Mouse (Mus musculus) embryonic facial prominence, embryonic 11.5 days (tissue): ENCODE data around the gene Trim43a. TPM values are rescaled to one million over a fixed set of nuclear protein-coding genes. Genes with fewer than 3 reads are reported as not detected.
"Not testable (repeated sequence)": the region's sequence is repeated elsewhere in the genome, so short reads cannot be mapped to it uniquely, and the experiment has no call there.

Experiments used
- ATAC-seq: fragments of 200-750 bp; cut with Nextera tagmentation; replicated peaks from 2 replicates; pipeline ENCODE4 v1.8.0; 2017; ENCODE audit warnings: low read depth; ENCODE audit not compliant: insufficient number of reproducible peaks, low FRiP score, low TSS enrichment
- DNase-seq: peaks from one replicate; pipeline ENCODE4 v3.0.0-alpha.2; 2015; ENCODE audit warnings: low spot score
- H3K27ac ChIP-seq: fragments of 300-500 bp; sonication (generic); replicated peaks from 2 replicates; pipeline ENCODE4 v1.5.1; 2014; ENCODE audit warnings: mild to moderate bottlenecking, low read depth, low read length, control low read depth
- H3K27me3 ChIP-seq: fragments of 300-500 bp; sonication (generic); 2 replicates; pipeline ENCODE4 v1.6.1; 2014; ENCODE audit warnings: mild to moderate bottlenecking, low read length, moderate library complexity, mixed read lengths; ENCODE audit not compliant: control insufficient read depth, insufficient read depth
- H3K36me3 ChIP-seq: fragments of 300-500 bp; sonication (generic); replicated peaks from 2 replicates; pipeline ENCODE4 v1.6.1; 2014; ENCODE audit warnings: low read depth, mild to moderate bottlenecking, low read length, moderate library complexity, mixed read lengths; ENCODE audit not compliant: control insufficient read depth, insufficient read depth
- H3K4me1 ChIP-seq: fragments of 300-500 bp; sonication (generic); 2 replicates; pipeline ENCODE4 v1.6.1; 2014; ENCODE audit warnings: low read length, mixed read lengths; ENCODE audit not compliant: control insufficient read depth, insufficient read depth
- H3K4me2 ChIP-seq: fragments of 300-500 bp; sonication (generic); 2 replicates; pipeline ENCODE4 v1.6.1; 2014; ENCODE audit warnings: low read depth, mild to moderate bottlenecking, control low read depth, low read length, moderate library complexity
- H3K4me3 ChIP-seq: fragments of 300-500 bp; sonication (generic); 2 replicates; pipeline ENCODE4 v1.5.1; 2014; ENCODE audit warnings: low read depth, low read length, control low read depth
- H3K9ac ChIP-seq: fragments of 300-500 bp; sonication (generic); replicated peaks from 2 replicates; pipeline ENCODE4 v1.6.1; 2014; ENCODE audit warnings: mild to moderate bottlenecking, control low read depth, low read length
- H3K9me3 ChIP-seq: fragments of 300-500 bp; sonication (generic); replicated peaks from 2 replicates; pipeline ENCODE4 v1.6.1; 2016; ENCODE audit warnings: mild to moderate bottlenecking, low read length, inconsistent platforms, mixed read lengths; ENCODE audit not compliant: control insufficient read depth
- WGBS: fragments of 180-500 bp; shearing (Covaris S2); extraction: QIAGEN DNeasy Blood & Tissue Kit; methylation state at CpG from one replicate; pipeline ENCODE4 v1.1.7; 2014; 5-methylcytosine and 5-hydroxymethylcytosine counted together
- polyA plus RNA-seq: library from polyadenylated mRNA; unstranded; fragments of >200 nt; fragmentation: Nextera tagmentation; extraction: Ambion mirVana; gene quantifications from 2 replicates; pipeline ENCODE4 v1.2.1, GENCODE M21; 2014

The Trim43a gene
- not detected in 2 replicates for polyA plus RNA-seq

DNA sequence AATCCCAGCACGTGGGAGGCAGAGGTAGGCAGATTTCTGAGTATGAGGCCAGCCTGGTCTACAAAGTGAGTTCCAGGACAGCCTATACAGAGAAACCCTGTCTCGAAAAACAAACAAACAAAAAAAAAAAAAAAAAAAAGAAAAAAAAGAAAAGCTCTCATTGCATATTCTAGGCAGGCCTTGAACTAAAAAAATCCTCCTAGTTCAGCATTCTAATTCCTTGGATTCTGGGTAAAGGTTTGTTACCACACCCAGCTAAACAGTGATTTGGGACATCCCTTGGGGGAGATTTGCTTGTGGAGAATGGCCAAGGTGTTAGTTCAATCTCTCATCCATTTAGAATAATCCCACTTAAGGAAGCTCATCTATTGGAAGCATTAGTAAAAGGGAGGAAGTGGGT is at the start of gene Trim43a:
Trim43a (plus strand) TSS at position 301 of the 400 bp plus-strand sequence.
- not testable (repeated sequence) for ATAC-seq, H3K4me3 ChIP-seq
- WGBS, result 75% methylated on average over 2 of the region's 2 CpGs

DNA sequence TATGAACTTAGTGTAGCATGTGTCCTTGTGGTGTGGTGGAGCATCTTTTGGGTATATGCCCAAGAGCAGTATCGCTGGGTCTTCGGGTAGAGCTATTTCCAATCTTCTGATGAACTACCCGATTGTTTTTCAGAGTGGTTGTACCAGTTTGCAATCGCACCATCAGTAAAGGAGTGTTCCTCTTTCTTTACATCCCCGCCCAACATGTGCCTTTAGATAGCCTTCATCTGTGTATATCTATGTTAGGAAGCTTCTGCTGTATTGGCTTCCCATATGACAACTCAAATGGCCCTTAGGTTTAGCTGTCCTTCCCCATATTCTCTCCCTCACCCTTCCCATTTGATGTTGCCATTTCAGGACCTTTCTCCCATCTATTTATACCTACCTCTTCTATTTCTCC is 46.6 kb upstream of the Trim43a start:
- Histone ChIP-seq H3K9ac (no peak overlapping the region), H3K36me3 (no peaks in the 10 kb centered on the region), H3K4me3 (no peak overlapping the region), H3K27me3 (no peaks in the 10 kb centered on the region), H3K4me2 (no peak overlapping the region), H3K27ac (no peak overlapping the region), H3K4me1 (no peaks in the 10 kb centered on the region), H3K9me3 (no peaks in the 10 kb centered on the region)
- no peak for ATAC-seq
- 89% methylated on average over 5 of the region's 5 CpGs for WGBS
- no peak for DNase-seq

More for the DNA sequence above, at the start of gene Trim43a:
- not testable (repeated sequence) for H3K27me3 ChIP-seq, H3K36me3 ChIP-seq, H3K27ac ChIP-seq, H3K9ac ChIP-seq, H3K4me1 ChIP-seq, H3K9me3 ChIP-seq, H3K4me2 ChIP-seq, DNase-seq

DNA sequence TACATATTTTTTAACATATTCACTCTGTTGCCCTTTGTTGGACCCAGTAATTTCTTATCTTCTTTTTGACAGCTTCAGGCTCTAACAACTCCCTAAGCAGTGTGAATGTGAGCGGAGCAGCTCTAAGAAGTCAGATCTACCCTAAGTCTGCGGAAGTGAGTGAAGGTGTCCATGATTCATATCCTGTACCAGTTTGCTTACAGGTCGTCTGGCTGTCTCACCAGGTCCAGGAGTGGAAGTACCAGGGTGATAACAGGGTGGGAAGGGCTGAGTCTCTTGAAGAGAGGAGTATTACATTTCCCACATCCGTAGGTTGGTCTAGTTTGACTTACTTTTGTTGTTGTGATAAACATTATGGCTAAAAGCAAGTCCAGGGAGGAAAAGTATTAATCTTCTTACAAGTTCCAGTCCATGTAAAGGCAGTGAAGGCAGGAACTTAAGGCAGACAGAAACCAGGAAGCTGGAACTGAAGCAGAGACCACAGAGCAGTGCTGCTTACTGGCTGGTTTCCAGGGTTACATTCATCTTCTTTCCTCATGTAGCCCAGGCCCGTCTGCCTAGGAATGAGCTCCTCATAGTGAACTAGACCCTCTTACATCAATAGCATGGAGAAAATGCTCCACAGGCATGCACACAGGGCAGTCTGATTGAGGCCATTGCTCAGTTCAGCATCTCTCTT is 41.0 kb upstream of the Trim43a start:
- Histone ChIP-seq H3K27me3 (no peaks in the 10 kb centered on the region), H3K9me3 (no peaks in the 10 kb centered on the region), H3K4me1 (no peaks in the 10 kb centered on the region), H3K36me3 (no peaks in the 10 kb centered on the region), H3K4me3 (no peak overlapping the region), H3K4me2 (no peak overlapping the region), H3K27ac (no peak overlapping the region), H3K9ac (no peak overlapping the region)
- DNase-seq (no peak), ATAC-seq (no peak)
- 82% methylated on average over 5 of the region's 5 CpGs for WGBS

DNA sequence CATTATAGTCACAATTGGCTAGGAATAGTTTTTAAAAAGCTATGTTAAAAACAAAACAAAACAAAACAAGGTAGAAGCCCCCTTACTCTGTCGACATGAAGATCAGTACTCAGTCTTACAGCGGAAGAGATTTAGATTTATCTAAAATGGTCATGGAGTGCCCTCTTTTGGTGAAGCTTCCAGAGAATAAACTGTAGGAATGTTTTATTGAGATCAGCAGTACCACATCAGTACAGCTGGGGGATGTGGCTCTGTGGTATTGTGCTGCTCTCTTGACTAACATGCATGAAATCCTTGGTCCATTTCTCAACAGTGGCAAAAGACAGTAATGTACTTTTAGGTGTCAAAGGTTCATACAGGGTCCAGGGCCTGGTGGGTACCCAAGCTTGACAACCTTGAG is 37.9 kb upstream of the Trim43a start:
- no peak overlapping the region for H3K9ac ChIP-seq
- no peaks in the 10 kb centered on the region for H3K27me3 ChIP-seq
- WGBS, result 30% methylated on average over 2 of the region's 2 CpGs
- no peak overlapping the region for H3K4me3 ChIP-seq
- H3K27ac ChIP-seq, result no peak overlapping the region
- no peaks in the 10 kb centered on the region for H3K9me3 ChIP-seq
- no peaks in the 10 kb centered on the region for H3K36me3 ChIP-seq
- H3K4me2 ChIP-seq, result no peak overlapping the region
- ATAC-seq, result no peak
- H3K4me1 ChIP-seq, result no peaks in the 10 kb centered on the region
- DNase-seq, result peak; percentile 35

DNA sequence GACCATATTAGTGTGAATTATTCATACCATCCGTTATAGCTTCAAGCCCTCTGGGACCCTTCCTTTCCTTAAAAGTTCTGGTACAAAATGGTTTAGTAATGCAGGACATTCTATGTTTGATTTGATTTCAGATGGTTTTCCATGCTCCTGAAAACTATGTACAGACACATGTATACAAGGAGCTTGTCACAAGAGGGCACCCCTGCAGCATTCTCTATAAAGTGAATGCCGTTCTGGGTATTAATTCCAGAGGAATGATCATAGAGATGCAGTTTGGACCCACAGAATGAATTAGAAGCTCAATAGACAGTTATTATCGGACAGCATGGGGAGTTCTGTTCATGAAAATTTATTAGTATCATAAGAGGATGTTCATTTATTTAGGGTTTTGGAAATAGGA is 35.2 kb upstream of the Trim43a start:
- Histone ChIP-seq H3K4me2 (no peak overlapping the region), H3K9ac (no peak overlapping the region), H3K4me3 (no peak overlapping the region), H3K36me3 (no peaks in the 10 kb centered on the region), H3K27me3 (no peaks in the 10 kb centered on the region), H3K4me1 (no peaks in the 10 kb centered on the region), H3K27ac (no peak overlapping the region), H3K9me3 (no peaks in the 10 kb centered on the region)
- DNase-seq (peak; percentile 46), ATAC-seq (no peak)
- WGBS, result 36% methylated on average over 3 of the region's 3 CpGs

DNA sequence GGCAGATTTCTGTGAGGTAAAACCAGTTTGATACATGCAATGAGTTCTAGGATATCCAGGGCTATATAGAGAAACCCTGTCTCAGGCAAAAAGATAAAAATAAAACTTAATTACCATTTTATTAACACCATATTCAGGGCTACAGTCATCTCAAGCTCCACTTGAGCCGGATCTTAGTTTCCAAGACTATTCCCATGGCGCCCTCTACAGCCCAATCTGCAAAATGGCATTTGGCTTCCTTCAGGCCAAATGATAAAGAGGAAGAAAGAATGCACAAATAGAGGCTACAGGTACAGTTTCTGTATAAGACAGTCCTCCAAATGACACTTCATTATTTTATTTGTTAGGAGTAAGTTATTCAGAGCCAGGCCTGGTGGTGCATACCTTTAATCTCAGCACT is 34.5 kb upstream of the Trim43a start:
- Histone ChIP-seq H3K4me3 (no peak overlapping the region), H3K9ac (no peak overlapping the region), H3K27me3 (no peaks in the 10 kb centered on the region), H3K27ac (no peak overlapping the region), H3K9me3 (no peaks in the 10 kb centered on the region), H3K36me3 (no peaks in the 10 kb centered on the region), H3K4me2 (no peak overlapping the region), H3K4me1 (no peaks in the 10 kb centered on the region)
- WGBS, result 7% methylated on average over 2 of the region's 2 CpGs
- ATAC-seq, result no peak
- DNase-seq, result peak; percentile 79

DNA sequence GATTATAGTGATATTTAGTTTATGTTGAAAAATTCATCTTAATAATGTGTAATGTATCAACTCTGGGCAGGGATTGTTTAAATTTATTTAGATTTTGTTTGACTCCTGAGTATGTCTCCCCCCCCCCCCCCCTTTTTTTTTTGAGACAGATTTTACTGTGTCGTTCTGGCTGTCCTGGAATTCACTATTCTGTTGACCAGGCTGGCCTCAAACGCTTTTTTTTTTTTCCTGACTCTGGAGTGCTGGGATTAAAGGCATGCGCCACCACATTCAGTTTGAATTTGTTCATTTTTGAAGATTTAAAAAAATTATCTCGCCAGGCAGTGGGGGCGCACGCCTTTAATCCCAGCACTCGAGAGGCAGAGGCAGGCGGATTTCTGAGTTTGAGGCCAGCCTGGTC is 34.0 kb upstream of the Trim43a start:
- Histone ChIP-seq H3K27me3 (no peaks in the 10 kb centered on the region), H3K9ac (no peak overlapping the region), H3K4me2 (no peak overlapping the region), H3K4me1 (no peaks in the 10 kb centered on the region), H3K9me3 (no peaks in the 10 kb centered on the region), H3K27ac (no peak overlapping the region), H3K4me3 (no peak overlapping the region), H3K36me3 (no peaks in the 10 kb centered on the region)
- WGBS, result 60% methylated on average over 8 of the region's 8 CpGs
- ATAC-seq (no peak), DNase-seq (no peak)

DNA sequence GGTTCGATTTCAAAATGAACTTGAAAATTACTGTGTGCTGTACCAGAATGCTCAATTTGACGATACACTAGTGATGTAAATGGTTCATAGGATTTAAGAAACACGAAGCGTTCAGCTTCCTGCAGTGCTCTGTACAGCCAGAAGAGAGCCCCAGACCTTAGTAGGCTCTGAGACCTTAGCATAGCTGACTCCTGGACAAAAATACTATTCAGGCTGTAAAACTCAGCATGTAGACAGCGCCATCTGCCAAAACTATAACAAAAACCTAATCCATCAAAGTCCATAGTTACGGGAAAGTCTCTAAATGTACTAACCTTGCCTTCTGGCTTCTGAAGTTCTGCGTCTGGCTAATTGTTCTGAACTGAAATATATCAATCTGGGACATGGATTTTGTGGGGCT is 33.4 kb upstream of the Trim43a start:
- peak overlapping the region; percentile 64 for H3K4me3 ChIP-seq
- WGBS, result 37% methylated on average over 7 of the region's 7 CpGs
- no peak overlapping the region for H3K9ac ChIP-seq
- H3K4me1 ChIP-seq, result no peaks in the 10 kb centered on the region
- H3K27ac ChIP-seq, result no peak overlapping the region
- DNase-seq, result peak; percentile 69
- peak overlapping the region; percentile 5; the same call in 1 of the 2 replicates for H3K4me2 ChIP-seq
- ATAC-seq, result 0 out of 2 replicates have a peak, but pooled peaks have one; percentile 26
- no peaks in the 10 kb centered on the region for H3K9me3 ChIP-seq
- H3K27me3 ChIP-seq, result no peaks in the 10 kb centered on the region
- H3K36me3 ChIP-seq, result no peaks in the 10 kb centered on the region
